Mouse (Mus musculus) bone marrow macrophage, adult 2 months (primary cell): ENCODE data around the gene Pcbp3. TPM values are rescaled to one million over a fixed set of nuclear protein-coding genes. Genes with fewer than 3 reads are reported as not detected.

Experiments used
- H3K27ac ChIP-seq: 2 replicates; pipeline ENCODE4 v1.5.1; 2012; ENCODE audit warnings: low read depth, low read length; ENCODE audit not compliant: insufficient read depth
- H3K4me1 ChIP-seq: 2 replicates; pipeline ENCODE4 v1.6.1; 2012; ENCODE audit warnings: low read length; ENCODE audit not compliant: control insufficient read depth, insufficient read depth
- H3K4me3 ChIP-seq: 2 replicates; pipeline ENCODE4 v1.5.1; 2012; ENCODE audit warnings: mild to moderate bottlenecking, low read length, moderate library complexity; ENCODE audit not compliant: insufficient read depth
- CTCF ChIP-seq: IDR thresholded peaks from 2 replicates; pipeline ENCODE4 v1.5.1; 2012; ENCODE audit warnings: low read depth, mild to moderate bottlenecking, low read length, moderate library complexity
- POLR2A ChIP-seq: IDR thresholded peaks from 2 replicates; pipeline ENCODE4 v1.6.1; 2012; ENCODE audit warnings: mild to moderate bottlenecking, low read depth, low read length, borderline replicate concordance
- polyA plus RNA-seq: library from polyadenylated mRNA; stranded (reverse); fragments of >200 nt; gene quantifications from 2 replicates; pipeline ENCODE4 v1.2.4, GENCODE M21; 2012; ENCODE audit not compliant: missing spikeins, insufficient read depth, insufficient read length

Pcbp3 gene
- polyA plus RNA-seq, 1 experiment = 6.1 TPM

- TF ChIP-seq CTCF (no peak), POLR2A (no peak)
- no peak overlapping the region for H3K4me3 ChIP-seq
- no peaks in the 10 kb centered on the region for H3K4me1 ChIP-seq
- H3K27ac ChIP-seq = no peak overlapping the region
Measured at GRCm38 (mm10) chr10:76934805-76935204, 26.9 kb downstream of the Pcbp3 start.

DNA sequence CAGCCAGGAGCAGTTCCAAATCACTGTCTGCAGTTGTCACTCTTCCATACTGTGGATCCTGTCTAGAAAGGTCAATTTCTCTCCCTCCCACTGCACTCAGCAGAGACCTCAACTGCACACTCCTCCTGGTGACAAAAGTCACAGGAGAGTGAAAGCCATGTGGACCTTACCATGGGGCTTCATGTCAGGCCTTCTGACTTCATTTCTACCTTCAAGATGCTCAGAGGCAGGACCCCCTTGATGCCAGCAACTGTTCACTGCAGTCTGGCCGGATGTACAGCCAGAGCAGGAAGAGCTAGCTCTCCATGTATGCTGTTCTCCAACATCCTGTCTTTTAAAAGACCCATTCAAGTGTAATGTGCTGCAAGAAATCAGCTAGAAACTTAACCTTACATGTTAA is 29.9 kb downstream of the Pcbp3 start:
- TF ChIP-seq CTCF (no peak), POLR2A (no peak)
- Histone ChIP-seq H3K27ac (no peak overlapping the region), H3K4me1 (no peaks in the 10 kb centered on the region), H3K4me3 (no peak overlapping the region)

- TF ChIP-seq POLR2A = no peak
- no peak for TF ChIP-seq CTCF
- Histone ChIP-seq H3K4me3 (no peak overlapping the region), H3K4me1 (no peaks in the 10 kb centered on the region), H3K27ac (no peak overlapping the region)
Measured at GRCm38 (mm10) chr10:76931122-76931521, 30.6 kb downstream of the Pcbp3 start.

- no peak for TF ChIP-seq POLR2A
- TF ChIP-seq CTCF = no peak
- Histone ChIP-seq H3K4me3 (no peak overlapping the region), H3K27ac (no peak overlapping the region), H3K4me1 (no peaks in the 10 kb centered on the region)
Measured at GRCm38 (mm10) chr10:76924441-76924840, 37.2 kb downstream of the Pcbp3 start.

- no peak overlapping the region for H3K27ac ChIP-seq
- H3K4me3 ChIP-seq = no peak overlapping the region
- no peaks in the 10 kb centered on the region for H3K4me1 ChIP-seq
- TF ChIP-seq CTCF (no peak), POLR2A (no peak)
Measured at GRCm38 (mm10) chr10:76918086-76918485, 43.6 kb downstream of the Pcbp3 start.

- Histone ChIP-seq H3K4me1 (peaks cover 12% of the 10 kb centered on the region), H3K4me3 (no peak overlapping the region), H3K27ac (no peak overlapping the region)
- no peak for TF ChIP-seq CTCF
- no peak for TF ChIP-seq POLR2A
Measured at GRCm38 (mm10) chr10:76906434-76906833, 55.3 kb downstream of the Pcbp3 start.

GRCm38 (mm10) chr10:76905935-76906341 is 55.7 kb downstream of the Pcbp3 start:
- H3K27ac ChIP-seq = no peak overlapping the region
- H3K4me1 ChIP-seq = peaks cover 12% of the 10 kb centered on the region
- H3K4me3 ChIP-seq = no peak overlapping the region
- TF ChIP-seq POLR2A (no peak), CTCF (no peak)

GRCm38 (mm10) chr10:76903694-76904093 is 58.0 kb downstream of the Pcbp3 start:
- H3K4me3 ChIP-seq = no peak overlapping the region
- no peak overlapping the region for H3K27ac ChIP-seq
- TF ChIP-seq CTCF = no peak
- peaks cover 12% of the 10 kb centered on the region for H3K4me1 ChIP-seq

DNA sequence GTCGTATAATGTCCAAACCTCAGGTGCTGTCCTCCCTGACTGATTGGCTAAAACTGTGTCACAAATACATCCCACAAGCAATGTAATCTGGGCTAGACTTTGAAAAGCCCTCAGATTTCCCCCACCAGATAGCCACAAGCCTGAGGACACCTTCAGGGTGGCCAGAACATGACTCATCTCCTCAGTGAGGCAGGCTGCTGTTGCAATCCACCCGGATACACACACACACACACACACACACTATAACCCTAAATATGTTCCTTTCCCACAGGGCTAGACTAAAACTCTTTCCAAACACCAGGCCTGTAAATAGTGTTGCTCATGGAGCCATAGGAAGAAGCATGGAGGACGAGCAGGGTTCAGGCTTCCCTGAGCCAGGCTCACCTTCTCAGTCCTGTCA is 58.6 kb downstream of the Pcbp3 start:
- TF ChIP-seq CTCF (no peak), POLR2A (no peak)

GRCm38 (mm10) chr10:76902588-76902987 is 59.1 kb downstream of the Pcbp3 start:
- Histone ChIP-seq H3K4me3 (no peak overlapping the region), H3K27ac (no peak overlapping the region), H3K4me1 (peaks cover 12% of the 10 kb centered on the region)
- TF ChIP-seq POLR2A = no peak
- TF ChIP-seq CTCF = no peak

More for the DNA sequence above, 58.6 kb downstream of the Pcbp3 start:
- Histone ChIP-seq H3K4me1 (peaks cover 12% of the 10 kb centered on the region), H3K4me3 (no peak overlapping the region), H3K27ac (no peak overlapping the region)

GRCm38 (mm10) chr10:76898428-76898827 is 63.3 kb downstream of the Pcbp3 start:
- H3K4me3 ChIP-seq = no peak overlapping the region
- TF ChIP-seq POLR2A (no peak), CTCF (no peak)
- no peak overlapping the region for H3K27ac ChIP-seq
- H3K4me1 ChIP-seq = peaks cover 9% of the 10 kb centered on the region; the same call in 1 of the 2 replicates
